Mouse (Mus musculus) heart, embryonic 11.5 days (tissue): ENCODE measurements around the gene Cpm. TPM values are rescaled to one million over a fixed set of nuclear protein-coding genes. Genes with fewer than 3 reads are reported as not detected.

Experiments used
- ATAC-seq: fragments of 200-750 bp; cut with Nextera tagmentation; replicated peaks from 2 replicates; pipeline ENCODE4 v1.8.0; 2017; ENCODE audit warnings: moderate library complexity; ENCODE audit not compliant: insufficient number of reproducible peaks, low FRiP score, low TSS enrichment
- H3K27ac ChIP-seq: fragments of 300-500 bp; sonication (generic); 2 replicates; pipeline ENCODE4 v1.5.1; 2014; ENCODE audit warnings: mild to moderate bottlenecking, low read depth, low read length
- H3K27me3 ChIP-seq: fragments of 300-500 bp; sonication (generic); 2 replicates; pipeline ENCODE4 v1.6.1; 2014; ENCODE audit warnings: mild to moderate bottlenecking, low read length, mixed read lengths; ENCODE audit not compliant: control insufficient read depth, insufficient read depth
- H3K36me3 ChIP-seq: fragments of 300-500 bp; sonication (generic); 2 replicates; pipeline ENCODE4 v1.6.1; 2014; ENCODE audit warnings: mild to moderate bottlenecking, low read length, moderate library complexity, mixed read lengths; ENCODE audit not compliant: control insufficient read depth, insufficient read depth
- H3K4me1 ChIP-seq: fragments of 300-500 bp; sonication (generic); 2 replicates; pipeline ENCODE4 v1.6.1; 2014; ENCODE audit warnings: low read length; ENCODE audit not compliant: control insufficient read depth, insufficient read depth
- H3K4me2 ChIP-seq: fragments of 300-500 bp; sonication (generic); 2 replicates; pipeline ENCODE4 v1.6.1; 2014; ENCODE audit warnings: mild to moderate bottlenecking, moderate library complexity
- H3K4me3 ChIP-seq: fragments of 300-500 bp; sonication (generic); 2 replicates; pipeline ENCODE4 v1.5.1; 2014; ENCODE audit warnings: low read depth, low read length
- H3K9ac ChIP-seq: fragments of 300-500 bp; sonication (generic); 2 replicates; pipeline ENCODE4 v1.6.1; 2014; ENCODE audit warnings: mild to moderate bottlenecking, low read depth, low read length, moderate library complexity
- H3K9me3 ChIP-seq: fragments of 300-500 bp; sonication (generic); replicated peaks from 2 replicates; pipeline ENCODE4 v1.6.1; 2016; ENCODE audit warnings: low read length; ENCODE audit not compliant: control insufficient read depth
- WGBS: fragments of 180-500 bp; shearing (Covaris S2); extraction: QIAGEN DNeasy Blood & Tissue Kit; methylation state at CpG from one replicate; pipeline ENCODE4 v1.1.7; 2014; ENCODE audit not compliant: insufficient replicate concordance; 5-methylcytosine and 5-hydroxymethylcytosine counted together
- polyA plus RNA-seq: library from polyadenylated mRNA; unstranded; fragments of >200 nt; fragmentation: Nextera tagmentation; extraction: Ambion mirVana; gene quantifications from 2 replicates; pipeline ENCODE4 v1.2.1, GENCODE M21; 2014

Cpm gene
- polyA plus RNA-seq, 1 experiment from 2014 or later, result 4.1 TPM

DNA sequence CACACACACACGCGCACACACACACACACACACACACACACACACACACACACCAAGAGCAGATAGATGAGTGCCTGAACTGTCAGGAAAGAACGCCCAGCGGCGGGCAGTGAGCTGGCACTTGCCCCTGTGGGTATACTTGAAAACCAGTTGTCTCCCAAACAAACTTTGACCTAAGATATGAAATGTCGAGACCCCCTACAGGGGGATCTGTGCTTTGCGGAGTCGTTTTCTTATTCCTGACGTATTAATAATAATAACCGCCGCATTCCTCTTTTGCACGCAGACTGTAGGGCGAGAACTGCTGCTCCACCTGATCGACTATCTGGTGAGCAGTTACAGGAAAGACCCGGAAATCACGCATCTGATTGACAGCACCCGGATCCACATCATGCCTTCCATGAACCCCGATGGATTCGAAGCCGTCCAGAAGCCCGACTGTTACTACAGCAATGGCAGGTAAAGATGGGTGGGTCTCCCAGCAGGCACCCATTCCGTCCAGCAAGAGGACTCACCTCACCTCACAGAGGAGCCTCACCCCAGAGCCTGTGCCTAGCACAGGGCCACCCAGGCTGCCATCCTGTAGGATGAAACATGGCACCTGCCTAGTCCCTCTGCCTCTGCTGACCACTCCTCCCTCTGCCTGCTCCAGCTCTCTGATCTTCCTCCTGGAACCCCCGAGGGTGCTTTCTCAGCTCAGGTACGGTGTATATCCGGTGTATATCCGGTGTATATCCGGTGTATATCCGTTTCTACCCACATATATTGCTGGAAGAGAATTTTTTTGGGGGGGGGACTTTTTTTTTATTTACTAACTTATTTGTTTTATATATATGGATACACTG is 38.6 kb downstream of the Cpm start:
- ATAC-seq, result no peak
- 89% methylated on average over 28 of the region's 28 CpGs for WGBS
- Histone ChIP-seq H3K36me3 (no peaks in the 10 kb centered on the region), H3K27me3 (no peaks in the 10 kb centered on the region), H3K4me3 (no peak overlapping the region), H3K4me1 (no peaks in the 10 kb centered on the region), H3K4me2 (no peak overlapping the region), H3K9me3 (no peaks in the 10 kb centered on the region), H3K9ac (no peak overlapping the region), H3K27ac (no peak overlapping the region)

DNA sequence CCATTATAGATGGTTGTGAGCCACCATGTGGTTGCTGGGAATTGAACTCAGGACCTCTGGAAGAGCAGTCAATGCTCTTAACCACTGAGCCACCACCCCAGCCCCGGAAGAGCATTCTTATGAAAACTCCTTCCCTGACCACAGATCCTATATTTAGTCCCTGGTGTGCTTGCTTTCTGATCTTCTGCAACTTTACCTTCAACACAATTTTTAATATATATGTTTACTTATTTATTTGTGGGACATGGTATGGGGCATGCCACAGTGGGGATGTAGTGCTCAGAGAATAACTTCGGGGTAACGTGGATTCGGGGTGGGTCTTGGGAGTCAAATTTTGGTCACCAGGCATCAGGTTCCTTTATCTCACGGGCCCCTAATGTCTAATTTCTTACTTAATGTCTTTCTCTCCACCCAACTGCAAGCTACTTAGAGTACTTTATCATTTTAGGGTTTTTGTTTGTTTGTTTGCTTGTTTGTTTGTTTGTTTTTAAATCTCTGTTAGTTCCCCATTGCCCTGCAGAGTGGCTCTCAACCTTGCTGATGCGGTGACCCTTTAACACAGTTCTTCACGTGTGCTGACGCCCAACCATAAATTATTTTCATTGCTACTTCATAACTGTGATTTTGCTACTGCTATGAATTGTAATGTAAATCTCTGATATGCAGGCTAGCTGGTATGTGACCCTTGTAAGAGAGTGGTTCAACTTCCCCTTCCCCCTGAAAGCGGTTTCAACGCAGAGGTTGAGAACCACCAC is 39.4 kb downstream of the Cpm start:
- 82% methylated on average over 10 of the region's 10 CpGs for WGBS
- ATAC-seq, result no peak
- Histone ChIP-seq H3K4me1 (no peaks in the 10 kb centered on the region), H3K4me3 (no peak overlapping the region), H3K9me3 (no peaks in the 10 kb centered on the region), H3K27me3 (no peaks in the 10 kb centered on the region), H3K36me3 (no peaks in the 10 kb centered on the region), H3K4me2 (no peak overlapping the region), H3K9ac (no peak overlapping the region), H3K27ac (no peak overlapping the region)

DNA sequence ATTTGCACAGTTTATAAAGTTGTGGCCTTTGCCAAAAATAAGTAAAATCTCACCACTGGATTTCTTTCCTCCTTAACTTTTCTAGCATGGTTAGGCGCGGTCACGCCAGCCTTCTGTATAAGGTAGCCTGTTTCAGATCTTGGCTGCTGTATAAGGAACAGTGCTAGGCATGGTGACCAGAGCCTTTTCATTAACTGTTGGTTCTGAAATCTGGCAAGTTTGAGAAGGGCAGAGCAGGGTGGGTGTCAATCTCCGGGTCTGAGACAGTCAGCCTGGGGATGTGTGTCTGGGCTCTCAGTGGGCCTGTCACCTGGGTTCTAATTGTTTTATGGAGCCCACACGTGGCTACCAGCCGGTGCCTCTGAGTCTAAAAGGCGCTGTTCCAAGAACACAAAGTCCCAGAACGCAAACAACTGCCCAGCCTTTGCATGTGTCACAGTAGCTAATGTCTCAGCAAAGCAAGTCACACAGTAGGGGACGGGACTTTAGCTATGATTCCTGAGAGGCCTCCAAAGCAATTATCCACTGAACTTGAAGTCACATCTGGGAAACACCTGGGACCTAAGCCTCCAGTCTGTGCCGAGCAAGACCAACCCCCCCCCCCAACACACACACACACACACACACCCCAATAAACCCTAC is 40.3 kb downstream of the Cpm start:
- ATAC-seq, result no peak
- Histone ChIP-seq H3K36me3 (no peaks in the 10 kb centered on the region), H3K4me3 (no peak overlapping the region), H3K4me1 (no peaks in the 10 kb centered on the region), H3K9me3 (no peaks in the 10 kb centered on the region), H3K27ac (no peak overlapping the region), H3K27me3 (no peaks in the 10 kb centered on the region), H3K9ac (no peak overlapping the region), H3K4me2 (no peak overlapping the region)
- WGBS, result 79% methylated on average over 10 of the region's 10 CpGs

DNA sequence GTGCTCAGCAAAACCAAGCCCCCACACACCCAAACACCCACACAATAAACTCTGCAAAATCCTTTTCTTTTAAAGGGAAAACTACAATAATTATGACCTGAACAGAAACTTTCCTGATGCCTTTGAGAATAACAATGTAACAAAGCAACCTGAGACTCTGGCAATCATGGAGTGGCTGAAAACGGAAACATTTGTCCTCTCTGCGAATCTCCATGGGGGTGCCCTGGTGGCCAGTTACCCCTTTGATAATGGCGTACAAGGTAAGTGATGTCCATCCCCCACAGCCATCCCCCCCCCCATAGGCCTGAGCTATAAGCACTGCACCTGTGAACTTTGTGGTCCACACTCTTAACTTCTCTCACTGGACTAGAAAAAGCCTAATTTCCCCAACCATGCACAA is 40.8 kb downstream of the Cpm start:
- Histone ChIP-seq H3K27ac (no peak overlapping the region), H3K9ac (no peak overlapping the region), H3K4me2 (no peak overlapping the region), H3K4me1 (no peaks in the 10 kb centered on the region), H3K4me3 (no peak overlapping the region), H3K27me3 (no peaks in the 10 kb centered on the region), H3K36me3 (no peaks in the 10 kb centered on the region), H3K9me3 (no peaks in the 10 kb centered on the region)
- ATAC-seq, result no peak
- WGBS, result 64% methylated on average over 3 of the region's 3 CpGs

DNA sequence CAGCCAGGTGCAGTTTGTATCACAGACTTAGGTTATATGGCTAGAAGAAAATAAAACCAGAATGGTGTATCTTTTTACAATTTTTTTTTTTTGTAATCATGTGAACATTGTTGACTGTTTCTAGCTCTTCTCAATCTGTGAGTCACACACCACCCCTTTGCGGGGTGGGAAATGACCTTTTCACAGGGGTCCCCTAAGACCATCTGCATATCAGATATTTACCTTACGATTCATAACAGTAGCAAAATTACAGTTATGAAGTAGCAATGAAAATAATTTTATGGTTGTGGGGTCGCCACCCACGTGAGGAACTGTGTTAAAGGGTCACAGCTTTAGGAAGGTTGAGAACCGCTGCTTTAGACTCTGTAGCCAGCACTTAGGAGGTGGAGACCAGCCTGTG is 41.5 kb downstream of the Cpm start:
- H3K36me3 ChIP-seq, result no peaks in the 10 kb centered on the region
- no peaks in the 10 kb centered on the region for H3K9me3 ChIP-seq
- H3K27me3 ChIP-seq, result no peaks in the 10 kb centered on the region
- H3K27ac ChIP-seq, result no peak overlapping the region
- H3K9ac ChIP-seq, result no peak overlapping the region
- 81% methylated on average over 5 of the region's 5 CpGs for WGBS
- no peak overlapping the region for H3K4me2 ChIP-seq
- H3K4me1 ChIP-seq, result no peaks in the 10 kb centered on the region
- no peak overlapping the region for H3K4me3 ChIP-seq
- no peak for ATAC-seq

DNA sequence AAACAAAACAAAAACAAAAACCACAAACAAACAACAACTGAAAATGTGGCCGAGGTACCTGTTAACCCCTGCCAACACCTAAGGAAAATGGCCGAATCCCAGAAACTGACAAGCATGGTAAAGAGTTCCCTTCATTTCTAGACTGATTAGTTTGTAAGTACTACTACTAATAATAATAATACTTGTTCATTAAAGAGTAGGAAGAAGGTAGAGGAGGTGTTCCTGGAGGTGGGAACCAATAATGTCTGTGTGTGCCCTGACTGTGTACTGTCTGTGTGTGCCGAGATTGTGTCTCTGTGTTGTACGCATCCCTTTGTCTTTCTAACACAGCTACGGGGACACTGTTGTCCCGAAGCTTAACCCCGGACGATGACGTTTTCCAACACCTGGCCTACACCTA is 42.0 kb downstream of the Cpm start:
- no peak for ATAC-seq
- Histone ChIP-seq H3K9me3 (no peaks in the 10 kb centered on the region), H3K4me1 (0 out of 2 replicates have a peak, but pooled peaks cover 1% of the 10 kb centered on the region), H3K27ac (no peak overlapping the region), H3K4me3 (no peak overlapping the region), H3K9ac (no peak overlapping the region), H3K4me2 (no peak overlapping the region), H3K36me3 (no peaks in the 10 kb centered on the region), H3K27me3 (no peaks in the 10 kb centered on the region)
- WGBS, result 80% methylated on average over 9 of the region's 9 CpGs

DNA sequence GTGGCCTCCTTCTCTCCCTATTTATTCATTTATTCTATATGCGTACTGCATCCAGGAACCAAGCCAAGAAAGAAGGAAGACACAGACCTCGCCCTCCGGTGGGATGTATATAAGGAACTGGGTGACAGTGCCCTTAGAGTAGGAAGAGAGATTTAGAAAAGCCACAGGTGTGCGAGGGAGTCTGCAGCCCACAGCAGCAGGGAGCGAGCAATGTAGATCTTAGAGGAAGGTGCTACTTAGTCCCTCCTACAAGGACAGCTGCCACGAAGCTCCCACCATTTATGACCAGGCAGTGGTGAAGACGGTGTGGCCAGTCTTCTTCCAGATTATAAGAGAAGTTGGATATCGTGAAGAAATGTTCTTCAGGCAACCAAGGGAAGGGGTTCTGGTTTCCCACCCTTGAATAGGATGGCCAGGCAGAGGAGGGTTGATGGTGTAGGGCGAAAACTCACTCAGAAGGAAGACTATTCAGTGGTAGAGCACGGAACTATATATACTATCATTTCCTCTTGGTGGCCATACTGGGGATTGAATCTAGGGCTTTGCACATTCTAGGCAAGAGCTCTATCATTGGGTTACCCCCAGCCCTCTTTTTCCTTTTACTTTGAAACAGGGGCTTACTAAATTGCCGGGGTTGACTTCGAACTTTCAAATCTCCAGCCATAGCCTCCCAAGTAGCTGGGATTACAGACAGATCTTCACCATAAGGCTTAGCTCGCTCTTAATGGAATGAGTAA is 42.8 kb downstream of the Cpm start:
- no peak overlapping the region for H3K4me2 ChIP-seq
- H3K9me3 ChIP-seq, result no peaks in the 10 kb centered on the region
- no peak overlapping the region for H3K27ac ChIP-seq
- H3K9ac ChIP-seq, result no peak overlapping the region
- 79% methylated on average over 13 of the region's 13 CpGs for WGBS
- no peaks in the 10 kb centered on the region for H3K27me3 ChIP-seq
- H3K4me3 ChIP-seq, result no peak overlapping the region
- no peak for ATAC-seq
- no peaks in the 10 kb centered on the region for H3K36me3 ChIP-seq
- H3K4me1 ChIP-seq, result 0 out of 2 replicates have a peak, but pooled peaks cover 5% of the 10 kb centered on the region

DNA sequence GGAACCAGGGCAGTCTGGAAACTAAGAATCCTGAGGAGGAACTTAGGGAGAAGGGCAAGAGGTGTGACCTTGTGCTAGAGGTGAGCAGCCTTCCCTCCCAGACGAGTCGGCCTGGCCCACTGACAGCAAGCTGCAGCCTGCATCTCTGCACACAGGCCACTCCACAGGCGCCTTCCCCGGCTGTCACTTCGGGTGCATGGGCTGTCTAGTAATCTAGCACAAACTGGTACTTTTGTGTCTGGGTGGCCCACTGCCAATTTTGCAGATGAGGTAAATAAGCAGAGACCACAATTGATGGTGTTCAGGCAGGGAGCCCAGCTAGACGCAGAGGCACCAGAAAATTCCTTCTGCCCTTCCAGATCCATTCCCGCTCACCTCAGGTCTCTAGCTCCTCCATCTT is 43.4 kb downstream of the Cpm start:
- Histone ChIP-seq H3K36me3 (no peaks in the 10 kb centered on the region), H3K27me3 (no peaks in the 10 kb centered on the region), H3K9ac (no peak overlapping the region), H3K4me3 (no peak overlapping the region), H3K4me2 (no peak overlapping the region), H3K27ac (no peak overlapping the region), H3K4me1 (0 out of 2 replicates have a peak, but pooled peaks cover 5% of the 10 kb centered on the region), H3K9me3 (no peaks in the 10 kb centered on the region)
- ATAC-seq, result no peak
- 57% methylated on average over 7 of the region's 7 CpGs for WGBS
